Mouse (Mus musculus): ENCODE results near the gene Meis1.

Meis1 gene

DNA sequence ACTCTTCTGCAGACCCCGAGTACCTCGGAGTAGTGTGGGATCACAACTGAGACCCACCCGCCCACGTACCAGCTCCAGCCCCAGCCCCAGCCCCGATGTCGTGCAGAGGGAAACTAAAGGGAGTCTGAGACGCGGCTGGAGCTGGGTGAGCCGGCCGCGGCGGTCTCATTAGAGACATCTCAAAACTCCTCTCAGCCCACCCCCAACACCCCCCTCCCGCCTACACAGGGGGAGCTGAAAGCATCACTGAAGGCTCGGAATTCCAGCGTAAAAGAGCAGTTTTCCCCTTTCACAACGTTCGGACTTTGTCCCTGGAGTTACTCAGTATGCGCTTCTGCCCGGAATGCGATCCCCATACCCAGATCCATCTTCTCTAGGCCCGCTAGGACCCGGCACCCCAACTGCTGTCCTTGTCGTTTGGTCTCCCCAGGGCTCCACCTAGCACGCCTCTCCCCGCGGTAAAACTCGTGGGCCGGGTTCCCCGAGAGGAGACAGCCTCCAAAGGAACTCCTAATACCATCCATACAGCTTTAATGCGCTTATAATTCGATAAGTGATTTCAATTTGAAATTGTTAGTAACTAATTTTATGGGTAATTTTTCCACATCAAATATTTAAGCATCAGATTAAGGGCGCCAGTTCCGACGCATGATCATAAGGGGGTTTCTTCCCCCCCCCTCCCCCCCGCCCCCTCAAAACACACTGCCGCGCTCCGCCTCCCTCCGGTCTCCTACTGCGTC is 141.7 kb downstream of the Meis1 start:
- no peak for DNase-seq (ENCODE audit: low read depth, low spot score)

- no peak for DNase-seq (ENCODE audit: low read depth, low spot score)
These were observed 142.6 kb downstream of the Meis1 start for GRCm38 (mm10) chr11:18875911-18876885.

DNA sequence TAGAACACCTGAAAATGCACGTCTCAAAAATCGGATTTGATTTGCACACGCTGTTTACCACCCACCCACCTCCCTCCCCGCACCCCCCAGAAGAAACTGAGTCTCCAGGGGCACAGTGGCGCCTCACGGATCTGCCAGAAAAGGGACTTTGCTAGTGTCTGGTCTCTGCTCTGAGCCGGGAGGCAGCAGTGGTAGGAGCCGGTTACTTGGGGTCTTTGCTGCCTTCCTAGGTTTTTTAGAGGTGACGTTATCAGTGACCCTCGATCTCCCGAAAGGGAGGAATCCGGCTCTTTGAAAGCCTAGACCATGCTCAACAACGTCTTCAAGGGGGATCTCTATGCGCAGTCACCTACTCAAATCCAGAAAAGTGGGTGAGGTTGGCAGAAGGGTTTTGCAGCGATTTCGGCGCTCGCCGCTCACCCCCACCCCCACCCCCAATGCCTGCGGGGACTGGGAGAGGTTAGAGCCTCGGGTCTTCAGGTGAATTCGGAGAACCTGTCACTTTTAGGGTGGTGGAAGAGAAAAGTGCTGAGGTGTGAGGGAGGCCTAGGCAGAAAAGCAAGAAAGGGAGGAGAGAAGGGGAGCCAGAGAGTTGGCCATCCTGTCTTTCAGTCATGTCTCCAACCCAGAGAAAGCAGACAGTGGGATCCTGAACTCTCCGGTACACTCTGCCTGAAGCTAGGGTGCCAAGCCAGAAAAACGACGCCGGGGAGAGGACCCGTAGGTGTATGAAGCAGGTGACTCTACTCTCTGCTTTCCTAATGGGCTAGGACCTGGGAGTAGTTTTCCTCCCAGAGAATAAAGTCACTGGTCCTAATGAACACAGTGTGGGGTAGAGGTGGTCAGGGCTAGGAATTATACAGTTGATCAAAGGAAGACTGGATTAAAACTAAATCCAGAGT is 143.5 kb downstream of the Meis1 start:
- no peak for DNase-seq (ENCODE audit: low read depth, low spot score)

- no peak for DNase-seq (ENCODE audit: low read depth, low spot score)
These were observed 144.3 kb downstream of the Meis1 start for GRCm38 (mm10) chr11:18874278-18875000.

GRCm38 (mm10) chr11:18873451-18874277 is 145.1 kb downstream of the Meis1 start:
- no peak for DNase-seq (ENCODE audit: low read depth, low spot score)

GRCm38 (mm10) chr11:18872793-18873192 is 146.0 kb downstream of the Meis1 start:
- no peak for DNase-seq (ENCODE audit: low read depth, low spot score)

- no peak for DNase-seq (ENCODE audit: low read depth, low spot score)
These were observed 146.6 kb downstream of the Meis1 start for GRCm38 (mm10) chr11:18872118-18872751.

GRCm38 (mm10) chr11:18871170-18872081 is 147.4 kb downstream of the Meis1 start:
- no peak for DNase-seq (ENCODE audit: low read depth, low spot score)

DNA sequence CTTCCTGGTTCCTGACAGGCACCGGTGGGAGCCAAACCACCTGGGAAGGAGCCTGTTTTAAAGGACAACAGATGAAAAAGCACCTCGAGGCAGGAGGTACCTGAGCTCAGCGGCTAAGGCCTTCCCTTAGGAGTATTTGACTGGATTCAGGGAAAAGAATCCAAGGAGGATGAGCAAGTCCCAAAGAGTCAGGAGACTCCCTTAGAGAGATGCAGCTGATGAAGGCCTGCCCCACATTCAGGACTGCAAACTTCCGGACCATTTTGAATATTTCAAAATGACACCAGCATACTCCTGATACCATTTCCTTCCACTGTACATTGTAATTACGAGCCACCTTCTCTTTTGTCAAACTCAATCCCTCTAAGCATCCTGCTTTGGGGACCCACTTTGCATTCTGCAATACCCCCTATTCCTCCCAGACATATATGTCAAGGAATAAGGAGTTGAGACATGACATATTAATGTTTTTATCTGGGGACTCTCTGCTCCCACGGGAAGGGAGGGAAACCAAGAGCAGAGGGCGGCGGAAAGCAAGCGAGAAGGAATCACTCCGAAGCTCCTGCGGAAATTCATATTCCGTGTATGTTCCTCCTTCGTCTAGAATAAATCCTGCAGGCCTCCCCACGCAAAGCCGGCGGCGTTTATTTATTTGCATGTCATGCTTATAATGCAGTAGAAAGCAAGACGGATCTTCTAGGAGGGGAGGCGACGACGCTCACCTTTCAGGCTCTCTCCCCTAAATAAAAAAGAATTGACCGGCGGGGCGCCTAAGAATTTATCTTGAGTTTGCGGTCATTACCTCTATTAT is 148.5 kb downstream of the Meis1 start:
- no peak for DNase-seq (ENCODE audit: low read depth, low spot score)

- DNase-seq (ENCODE audit: low read depth, low spot score), result no peak
These were observed 149.3 kb downstream of the Meis1 start for GRCm38 (mm10) chr11:18869429-18869969.

DNA sequence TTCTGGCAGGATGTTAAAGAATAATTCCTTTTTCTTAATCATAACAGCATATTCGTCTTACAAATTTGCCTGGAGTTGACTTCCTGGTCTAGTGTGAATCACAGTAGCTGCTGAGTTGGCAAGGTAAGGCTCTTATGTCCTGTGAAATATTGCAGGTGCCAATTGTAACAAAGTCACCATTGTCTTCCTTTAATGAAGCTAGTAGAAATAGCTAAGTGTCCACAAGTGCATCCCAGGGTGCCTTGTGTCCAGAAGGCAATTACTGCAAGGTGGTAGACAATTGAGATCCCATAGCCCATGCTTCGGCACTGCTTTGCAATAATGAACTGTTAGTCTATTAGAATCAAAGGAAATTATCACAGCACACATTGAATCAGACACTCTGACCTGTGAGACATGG is 151.1 kb downstream of the Meis1 start:
- DNase-seq (ENCODE audit: low read depth, low spot score), result no peak

DNA sequence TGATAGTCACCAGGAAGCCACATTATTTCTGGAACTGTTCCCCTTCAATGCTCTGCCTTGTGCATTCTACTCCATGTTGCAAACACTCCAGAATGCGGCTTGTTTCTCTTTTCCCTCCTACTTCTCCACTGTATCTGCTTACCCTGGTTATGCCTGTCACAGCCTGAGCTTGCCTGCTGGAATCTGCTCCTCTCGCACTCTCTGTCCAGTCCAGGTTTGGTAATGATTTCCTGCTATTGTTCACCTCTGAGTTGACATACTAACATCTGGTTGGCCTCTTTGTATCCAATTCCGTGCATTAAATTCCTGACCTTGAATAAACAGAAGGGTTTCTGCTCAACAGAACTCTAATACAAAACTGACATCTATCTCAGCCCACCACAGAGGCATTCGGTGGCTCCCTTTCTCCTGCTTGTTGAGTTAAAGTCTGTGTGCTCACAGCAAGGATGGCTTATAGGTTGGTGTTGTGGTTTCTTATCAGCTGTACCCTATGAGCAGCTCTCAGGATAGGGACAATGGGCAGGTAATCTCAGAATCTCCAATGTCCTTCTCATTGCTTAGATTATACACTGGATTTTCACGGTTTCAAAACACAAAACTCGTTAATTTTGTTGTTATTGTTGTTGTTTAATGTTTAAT is 152.5 kb downstream of the Meis1 start:
- no peak for DNase-seq (ENCODE audit: low read depth, low spot score)

- no peak for DNase-seq (ENCODE audit: low read depth, low spot score)
These were observed 168.0 kb downstream of the Meis1 start for GRCm38 (mm10) chr11:18850772-18851171.

GRCm38 (mm10) chr11:18847650-18848049 is 171.1 kb downstream of the Meis1 start:
- no peak for DNase-seq (ENCODE audit: low read depth, low spot score)

- DNase-seq (ENCODE audit: low read depth, low spot score), result no peak
These were observed 172.3 kb downstream of the Meis1 start for GRCm38 (mm10) chr11:18846472-18846871.

DNA sequence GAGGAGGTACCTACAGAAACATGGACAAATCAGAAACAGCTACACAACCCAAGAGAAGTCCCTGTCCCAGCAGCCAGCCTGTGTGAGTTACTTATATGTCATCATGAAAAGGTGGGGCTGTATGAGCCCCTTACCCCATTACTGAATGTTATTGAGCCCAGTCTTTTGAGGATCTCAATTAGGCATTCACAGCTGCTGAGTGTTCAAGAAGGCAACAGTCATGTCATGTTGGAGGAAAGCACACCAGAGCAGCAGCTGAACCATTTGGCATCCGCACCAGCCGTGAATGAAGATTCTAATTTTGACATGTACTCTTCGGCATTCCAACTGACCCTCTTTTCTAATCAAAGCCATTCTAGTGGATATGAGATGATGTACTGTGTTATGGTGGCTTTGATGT is 172.9 kb downstream of the Meis1 start:
- DNase-seq (ENCODE audit: low read depth, low spot score), result no peak

DNA sequence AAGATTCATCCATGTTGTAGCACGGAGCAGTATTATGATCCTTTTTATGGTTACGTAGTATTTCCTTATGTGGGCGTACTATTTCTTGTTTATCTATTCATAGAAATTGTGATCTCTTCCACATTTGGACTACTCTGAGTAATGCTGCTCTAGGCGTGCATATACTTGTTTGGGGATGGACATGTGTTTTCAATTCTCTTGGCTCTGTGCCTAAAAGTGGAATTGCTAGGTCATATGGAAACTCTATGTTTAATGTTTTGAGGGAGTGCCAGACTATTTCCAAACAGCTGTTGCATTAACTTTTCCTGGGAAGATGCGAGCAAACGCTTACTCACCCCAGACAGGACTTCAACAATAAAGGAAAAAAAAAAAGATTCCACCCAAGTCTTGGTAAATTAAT is 173.3 kb downstream of the Meis1 start:
- no peak for DNase-seq (ENCODE audit: low read depth, low spot score)
